ENCODE assay signal across 16 mouse cellular contexts in the genomic region with DNA sequence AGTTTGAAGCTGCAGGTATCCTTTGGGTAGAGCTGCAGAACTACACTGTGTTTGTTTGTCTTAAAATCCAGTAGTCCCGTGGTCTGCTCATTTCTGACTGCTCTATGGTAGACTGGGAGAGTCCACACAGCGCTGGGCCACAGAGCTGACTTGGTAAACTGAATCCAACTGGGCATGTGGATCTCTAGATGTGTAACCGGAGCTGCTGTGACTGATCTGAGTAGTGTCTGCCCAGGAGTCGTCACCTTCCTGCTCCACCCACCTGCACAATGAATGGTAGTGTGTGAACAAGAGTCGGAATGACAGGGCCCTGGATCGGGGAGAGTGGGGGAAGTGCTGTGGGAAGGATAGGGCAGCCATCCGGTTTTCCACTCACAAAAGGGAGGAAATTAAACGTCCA.
DNase-seq lines count a peak whose midpoint lies in the region; ATAC-seq lines count a peak whose summit lies in the region.
"Had no signal": no experiment of that assay in that cellular context is flagged by ENCODE, and none has a peak within 500 bp of the region (broad histone marks: within the 10 kb centered on the region; RNA-seq: fewer than 3 reads in every experiment).

No protein-coding gene starts in this region.

- H3K4me1 ChIP-seq in heart, embryonic 15.5 days (replicated peaks): no peaks in the 10 kb centered on the region
- H3K4me1 ChIP-seq in heart, embryonic 10.5 days: peaks cover 5% of the 10 kb centered on the region; the same call in 1 of the 2 replicates
- no peaks in the 10 kb centered on the region for H3K4me1 ChIP-seq in midbrain, embryonic 14.5 days (ENCODE audit: control insufficient read depth, insufficient read depth, low read length)
- no peaks in the 10 kb centered on the region for H3K4me1 ChIP-seq in midbrain, embryonic 10.5 days
- H3K4me1 ChIP-seq in embryonic facial prominence, embryonic 11.5 days (ENCODE audit: control insufficient read depth, insufficient read depth, low read length): no peaks in the 10 kb centered on the region

- no peak overlapping the region for H3K27ac ChIP-seq in heart, embryonic 15.5 days
- H3K27ac ChIP-seq in heart, embryonic 10.5 days: no peak overlapping the region
- no peak overlapping the region for H3K27ac ChIP-seq in midbrain, embryonic 14.5 days (replicated peaks; ENCODE audit: low read depth, low read length)
- no peak overlapping the region for H3K27ac ChIP-seq in midbrain, embryonic 10.5 days (replicated peaks)
- no peak overlapping the region for H3K27ac ChIP-seq in embryonic facial prominence, embryonic 11.5 days (replicated peaks; ENCODE audit: low read depth, low read length)

- 39% methylated on average over 8 of the region's 8 CpGs for WGBS in heart, embryonic 15.5 days
- WGBS in heart, embryonic 10.5 days: 57% methylated on average over 8 of the region's 8 CpGs
- 51% methylated on average over 8 of the region's 8 CpGs for WGBS in midbrain, embryonic 14.5 days
- 63% methylated on average over 8 of the region's 8 CpGs for WGBS in midbrain, embryonic 10.5 days
- 25% methylated on average over 8 of the region's 8 CpGs for WGBS in embryonic facial prominence, embryonic 11.5 days

- no peak overlapping the region for H3K9ac ChIP-seq in heart, embryonic 15.5 days
- H3K9ac ChIP-seq in midbrain, embryonic 14.5 days (replicated peaks; ENCODE audit: low read length): no peak overlapping the region
- H3K9ac ChIP-seq in embryonic facial prominence, embryonic 11.5 days (replicated peaks; ENCODE audit: low read length): 0 out of 2 replicates have a peak overlapping the region, but pooled peaks have one; percentile 2

- peak; percentile 50; the same call in 1 of the 2 replicates for ATAC-seq in heart, embryonic 15.5 days (replicated peaks; ENCODE audit: insufficient number of reproducible peaks, insufficient read depth, low FRiP score, low read depth)
- peak; percentile 53 for ATAC-seq in midbrain, embryonic 14.5 days (ENCODE audit: low FRiP score, low TSS enrichment)
- peak; percentile 75 for ATAC-seq in embryonic facial prominence, embryonic 11.5 days (replicated peaks; ENCODE audit: insufficient number of reproducible peaks, low FRiP score, low TSS enrichment, low read depth)

- H3K27me3 ChIP-seq in heart, embryonic 15.5 days: no peaks in the 10 kb centered on the region
- H3K27me3 ChIP-seq in heart, embryonic 10.5 days (ENCODE audit: insufficient read depth, poor library complexity, severe bottlenecking): no peaks in the 10 kb centered on the region
- no peaks in the 10 kb centered on the region for H3K27me3 ChIP-seq in midbrain, embryonic 14.5 days (ENCODE audit: control insufficient read depth, insufficient read depth, low read length)
- H3K27me3 ChIP-seq in midbrain, embryonic 10.5 days (ENCODE audit: low read depth, poor library complexity, severe bottlenecking): no peaks in the 10 kb centered on the region
- no peaks in the 10 kb centered on the region for H3K27me3 ChIP-seq in embryonic facial prominence, embryonic 11.5 days (ENCODE audit: control insufficient read depth, insufficient read depth, low read length)

- no peak for DNase-seq in heart, embryonic 10.5 days (ENCODE audit: low spot score)
- no peak for DNase-seq in midbrain, embryonic 14.5 days
- DNase-seq in midbrain, embryonic 10.5 days (ENCODE audit: low spot score): no peak
- no peak for DNase-seq in embryonic facial prominence, embryonic 11.5 days (ENCODE audit: low spot score)
- peak; percentile 11 for DNase-seq in mesoderm, embryonic 11.5 days (ENCODE audit: low read depth, low spot score)
- no peak for DNase-seq in cerebellum, postnatal 4 days (ENCODE audit: low spot score in 2 of 2)
- no peak for DNase-seq in thymus, postnatal 4 days
- DNase-seq: adrenal gland, postnatal 14 days; B cell, adult 2 months; cerebellum, adult 11 months; heart, postnatal 14 days; kidney, adult 18-20 months; liver; right cerebral cortex, postnatal 4 days; thymus, adult 2 months had no signal

- no peaks in the 10 kb centered on the region for H3K36me3 ChIP-seq in heart, embryonic 15.5 days
- H3K36me3 ChIP-seq in heart, embryonic 10.5 days: no peaks in the 10 kb centered on the region
- H3K36me3 ChIP-seq in midbrain, embryonic 14.5 days (ENCODE audit: control insufficient read depth, insufficient read depth, low read length): no peaks in the 10 kb centered on the region
- no peaks in the 10 kb centered on the region for H3K36me3 ChIP-seq in midbrain, embryonic 10.5 days
- no peaks in the 10 kb centered on the region for H3K36me3 ChIP-seq in embryonic facial prominence, embryonic 11.5 days (replicated peaks; ENCODE audit: control insufficient read depth, insufficient read depth, low read depth, low read length)

- H3K4me2 ChIP-seq in heart, embryonic 15.5 days: no peak overlapping the region
- no peak overlapping the region for H3K4me2 ChIP-seq in midbrain, embryonic 14.5 days (ENCODE audit: low read length)
- H3K4me2 ChIP-seq in embryonic facial prominence, embryonic 11.5 days (ENCODE audit: low read depth, low read length): no peak overlapping the region

- no peaks in the 10 kb centered on the region for H3K9me3 ChIP-seq in heart, embryonic 15.5 days (replicated peaks)
- H3K9me3 ChIP-seq in heart, embryonic 10.5 days: no peaks in the 10 kb centered on the region
- H3K9me3 ChIP-seq in midbrain, embryonic 14.5 days (ENCODE audit: control insufficient read depth, low read length): no peaks in the 10 kb centered on the region
- no peaks in the 10 kb centered on the region for H3K9me3 ChIP-seq in midbrain, embryonic 10.5 days (replicated peaks)
- no peaks in the 10 kb centered on the region for H3K9me3 ChIP-seq in embryonic facial prominence, embryonic 11.5 days (replicated peaks; ENCODE audit: control insufficient read depth, low read length)

- H3K4me3 ChIP-seq in heart, embryonic 15.5 days: no peak overlapping the region
- no peak overlapping the region for H3K4me3 ChIP-seq in heart, embryonic 10.5 days
- no peak overlapping the region for H3K4me3 ChIP-seq in midbrain, embryonic 14.5 days (replicated peaks; ENCODE audit: low read depth, low read length)
- no peak overlapping the region for H3K4me3 ChIP-seq in midbrain, embryonic 10.5 days
- no peak overlapping the region for H3K4me3 ChIP-seq in embryonic facial prominence, embryonic 11.5 days (ENCODE audit: low read depth, low read length)
